ENCODE assay signal across 8 mouse cellular contexts in genomic region chr8:121590203-121591177, GRCm38 (mm10). TPM values are rescaled to one million over a fixed set of nuclear protein-coding genes. Genes with fewer than 3 reads are reported as not detected.
DNase-seq lines count a peak whose midpoint lies in the region; ATAC-seq and TF ChIP-seq lines count a peak whose summit lies in the region.

TSS of gene Map1lc3b (plus strand) at chr8:121590361.

- WGBS in bone marrow, adult 2 months: under 1% methylated on average over 93 of the region's 94 CpGs
- under 1% methylated on average over 92 of the region's 94 CpGs for WGBS in embryonic facial prominence, embryonic 15.5 days
- WGBS in kidney, embryonic 14.5 days: under 1% methylated on average over 94 of the region's 94 CpGs
- WGBS in limb, embryonic 15.5 days: under 1% methylated on average over 91 of the region's 94 CpGs

- peak within 1 kb of the TSS; percentile 83 for H3K27ac ChIP-seq in bone marrow, adult 2 months (ENCODE audit: control insufficient read depth, insufficient read depth, low read depth, low read length, poor library complexity)
- peak within 1 kb of the TSS; percentile 75 for H3K27ac ChIP-seq in embryonic facial prominence, embryonic 15.5 days (replicated peaks)
- H3K27ac ChIP-seq in kidney, embryonic 14.5 days (ENCODE audit: low read depth, low read length): no peak within 1 kb of the TSS
- peak within 1 kb of the TSS; percentile 80 for H3K27ac ChIP-seq in limb, embryonic 15.5 days

- peak within 1 kb of the TSS; percentile 88 for H3K4me2 ChIP-seq in embryonic facial prominence, embryonic 15.5 days (replicated peaks)
- peak within 1 kb of the TSS; percentile 93 for H3K4me2 ChIP-seq in kidney, embryonic 14.5 days (replicated peaks; ENCODE audit: low read depth, low read length)
- peak within 1 kb of the TSS; percentile 86 for H3K4me2 ChIP-seq in limb, embryonic 15.5 days

- H3K4me3 ChIP-seq in bone marrow, adult 2 months (replicated peaks; ENCODE audit: control insufficient read depth, low read depth, low read length): peak within 1 kb of the TSS; percentile 87
- peak within 1 kb of the TSS; percentile 93 for H3K4me3 ChIP-seq in embryonic facial prominence, embryonic 15.5 days (replicated peaks)
- H3K4me3 ChIP-seq in kidney, embryonic 14.5 days (ENCODE audit: low read length): peak within 1 kb of the TSS; percentile 73
- peak within 1 kb of the TSS; percentile 90 for H3K4me3 ChIP-seq in limb, embryonic 15.5 days

- TF ChIP-seq POLR2A in bone marrow, adult 2 months (IDR thresholded peaks at IDR 0.05; ENCODE audit: borderline replicate concordance, control insufficient read depth, low read depth, low read length): peak; percentile 71; the same call in 1 of the 2 replicates

- no peak for TF ChIP-seq CTCF in bone marrow, adult 2 months (IDR thresholded peaks at IDR 0.05; ENCODE audit: control insufficient read depth, insufficient read depth, low read length)

- H3K4me1 ChIP-seq in bone marrow, adult 2 months (ENCODE audit: control insufficient read depth, insufficient read depth, low read length): peaks cover 2% of the 10 kb centered on the region; the same call in 1 of the 2 replicates
- peaks cover 30% of the 10 kb centered on the region for H3K4me1 ChIP-seq in embryonic facial prominence, embryonic 15.5 days
- peaks cover 13% of the 10 kb centered on the region for H3K4me1 ChIP-seq in kidney, embryonic 14.5 days (ENCODE audit: control insufficient read depth, insufficient read depth, low read length)
- peaks cover 26% of the 10 kb centered on the region for H3K4me1 ChIP-seq in limb, embryonic 15.5 days

- DNase-seq in 416B (ENCODE audit: low read depth): peak; percentile 93
- DNase-seq in heart, adult 9 months (ENCODE audit: low spot score in 2 of 2): peak; percentile 95 to 96
- peak; percentile 87 to 97 for DNase-seq in monocyte, adult 2 months (ENCODE audit: low read depth in 1 of 2, low spot score in 2 of 2)
- DNase-seq in spleen, postnatal 36 days (ENCODE audit: low spot score in 2 of 2): peak; percentile 94

- peak; percentile 82 for ATAC-seq in embryonic facial prominence, embryonic 15.5 days (ENCODE audit: insufficient number of reproducible peaks, low FRiP score, low TSS enrichment, low read depth)
- peak; percentile 87 for ATAC-seq in kidney, embryonic 14.5 days (ENCODE audit: low FRiP score, low TSS enrichment)
- peak; percentile 83 for ATAC-seq in limb, embryonic 15.5 days (ENCODE audit: insufficient number of reproducible peaks, low FRiP score, low TSS enrichment, low read depth)

- H3K36me3 ChIP-seq in embryonic facial prominence, embryonic 15.5 days: peaks cover 19% of the 10 kb centered on the region
- H3K36me3 ChIP-seq in kidney, embryonic 14.5 days (ENCODE audit: control insufficient read depth, insufficient read depth, low read length): peaks cover 15% of the 10 kb centered on the region
- H3K36me3 ChIP-seq in limb, embryonic 15.5 days: peaks cover 21% of the 10 kb centered on the region

- no peaks in the 10 kb centered on the region for H3K9me3 ChIP-seq in embryonic facial prominence, embryonic 15.5 days (replicated peaks)
- H3K9me3 ChIP-seq in kidney, embryonic 14.5 days (ENCODE audit: control insufficient read depth, low read length): no peaks in the 10 kb centered on the region
- no peaks in the 10 kb centered on the region for H3K9me3 ChIP-seq in limb, embryonic 15.5 days

- H3K27me3 ChIP-seq in embryonic facial prominence, embryonic 15.5 days: no peaks in the 10 kb centered on the region
- no peaks in the 10 kb centered on the region for H3K27me3 ChIP-seq in kidney, embryonic 14.5 days (ENCODE audit: control insufficient read depth, insufficient read depth, low read length)
- H3K27me3 ChIP-seq in limb, embryonic 15.5 days: no peaks in the 10 kb centered on the region

- H3K9ac ChIP-seq in embryonic facial prominence, embryonic 15.5 days: peak within 1 kb of the TSS; percentile 75
- H3K9ac ChIP-seq in kidney, embryonic 14.5 days (ENCODE audit: low read depth, low read length): peak within 1 kb of the TSS; percentile 62
- H3K9ac ChIP-seq in limb, embryonic 15.5 days: peak within 1 kb of the TSS; percentile 83

RNA-seq across cellular contexts. Expression of gene Map1lc3b, which starts in this region (rescaled TPM):
- 106 and 113 TPM in 2 replicates for polyA plus RNA-seq in bone marrow, adult 2 months (2011; ENCODE audit: insufficient read depth, insufficient read length, low replicate concordance, missing spikeins)
- 197 and 206 TPM in 2 replicates for polyA plus RNA-seq in embryonic facial prominence, embryonic 15.5 days (2015; fragmentation: Nextera tagmentation; extraction: Ambion mirVana)
- polyA plus RNA-seq in kidney, embryonic 14.5 days (2014; fragmentation: Nextera tagmentation; extraction: Ambion mirVana): 204 and 205 TPM in 2 replicates
- 182 and 193 TPM in 2 replicates for polyA plus RNA-seq in limb, embryonic 15.5 days (2015; fragmentation: Nextera tagmentation; extraction: Ambion mirVana)
